Mouse (Mus musculus) midbrain, postnatal 0 days (tissue): ENCODE data around the gene Lrrc49. TPM values are rescaled to one million over a fixed set of nuclear protein-coding genes. Genes with fewer than 3 reads are reported as not detected.

Source experiments
- ATAC-seq: fragments of 200-750 bp; cut with Nextera tagmentation; 2 replicates; pipeline ENCODE4 v1.8.0; 2017; ENCODE audit warnings: moderate number of reproducible peaks, mild to moderate bottlenecking, moderate TSS enrichment, moderate library complexity; ENCODE audit not compliant: low FRiP score
- DNase-seq: peaks from one replicate; pipeline ENCODE4 v3.0.0-alpha.2; 2015; ENCODE audit warnings: low spot score
- H3K27ac ChIP-seq: fragments of 300-500 bp; sonication (generic); 2 replicates; pipeline ENCODE4 v1.5.1; 2014; ENCODE audit warnings: low read depth, mild to moderate bottlenecking, low read length, mixed read lengths
- H3K27me3 ChIP-seq: fragments of 300-500 bp; sonication (generic); 2 replicates; pipeline ENCODE4 v1.6.1; 2014; ENCODE audit warnings: low read length, control low read depth, mixed read lengths; ENCODE audit not compliant: insufficient read depth
- H3K36me3 ChIP-seq: fragments of 300-500 bp; sonication (generic); 2 replicates; pipeline ENCODE4 v1.6.1; 2014; ENCODE audit warnings: low read length, control low read depth, mixed read lengths; ENCODE audit not compliant: insufficient read depth
- H3K4me1 ChIP-seq: fragments of 300-500 bp; sonication (generic); 2 replicates; pipeline ENCODE4 v1.6.1; 2014; ENCODE audit warnings: mild to moderate bottlenecking, control low read depth, antibody characterized with exemption, low read length, mixed read lengths; ENCODE audit not compliant: insufficient read depth
- H3K4me2 ChIP-seq: fragments of 300-500 bp; sonication (generic); 2 replicates; pipeline ENCODE4 v1.6.1; 2014; ENCODE audit warnings: low read depth, mild to moderate bottlenecking, low read length, mixed read lengths; ENCODE audit not compliant: poor library complexity, severe bottlenecking
- H3K4me3 ChIP-seq: fragments of 300-500 bp; sonication (generic); 2 replicates; pipeline ENCODE4 v1.5.1; 2014; ENCODE audit warnings: low read depth, mild to moderate bottlenecking, low read length, moderate library complexity
- H3K9ac ChIP-seq: fragments of 300-500 bp; sonication (generic); replicated peaks from 2 replicates; pipeline ENCODE4 v1.6.1; 2014; ENCODE audit warnings: mild to moderate bottlenecking, low read length, moderate library complexity, mixed read lengths; ENCODE audit not compliant: poor library complexity, severe bottlenecking
- H3K9me3 ChIP-seq: fragments of 300-500 bp; sonication (generic); 2 replicates; pipeline ENCODE4 v1.6.1; 2016; ENCODE audit warnings: low read length, control low read depth
- CTCF ChIP-seq: IDR thresholded peaks from 2 replicates; pipeline ENCODE4 v1.5.1; 2016; ENCODE audit warnings: antibody characterized with exemption, mild to moderate bottlenecking
- WGBS: fragments of 180-500 bp; shearing (Covaris S2); extraction: QIAGEN DNeasy Blood & Tissue Kit; methylation state at CpG from one replicate; pipeline ENCODE4 v1.1.7; 2014; 5-methylcytosine and 5-hydroxymethylcytosine counted together
- polyA plus RNA-seq: library from polyadenylated mRNA; unstranded; fragments of >200 nt; fragmentation: Nextera tagmentation; extraction: Ambion mirVana; gene quantifications from 2 replicates; pipeline ENCODE4 v1.2.1, GENCODE M21; 2015
- total RNA-seq: library from RNA; depleted of rRNA; stranded (reverse); fragments of >200 nt; gene quantifications from 2 replicates; pipeline ENCODE4 v1.2.3, GENCODE M21; 2014

Lrrc49 gene
- total and polyA plus RNA-seq, 2 experiments from 2014 or later = 72.0 to 79.2 TPM

- no peak for TF ChIP-seq CTCF
- no peaks in the 10 kb centered on the region for H3K9me3 ChIP-seq
- no peak overlapping the region for H3K27ac ChIP-seq
- no peak overlapping the region for H3K4me2 ChIP-seq
- 82% methylated on average over 3 of the region's 3 CpGs for WGBS
- ATAC-seq = no peak
- H3K27me3 ChIP-seq = no peaks in the 10 kb centered on the region
- H3K4me1 ChIP-seq = no peaks in the 10 kb centered on the region
- no peak for DNase-seq
- H3K4me3 ChIP-seq = no peak overlapping the region
- peaks cover 35% of the 10 kb centered on the region for H3K36me3 ChIP-seq
- H3K9ac ChIP-seq = no peak overlapping the region
Measured at GRCm38 (mm10) chr9:60608086-60608485, 79.9 kb downstream of the Lrrc49 start.

GRCm38 (mm10) chr9:60604971-60605370 lies 83.0 kb downstream of the Lrrc49 start:
- peak; percentile 28 for DNase-seq
- H3K4me3 ChIP-seq = no peak overlapping the region
- no peak for TF ChIP-seq CTCF
- no peaks in the 10 kb centered on the region for H3K4me1 ChIP-seq
- peaks cover 56% of the 10 kb centered on the region for H3K36me3 ChIP-seq
- no peak overlapping the region for H3K27ac ChIP-seq
- no peak overlapping the region for H3K4me2 ChIP-seq
- 79% methylated on average over 2 of the region's 2 CpGs for WGBS
- H3K9ac ChIP-seq = no peak overlapping the region
- no peaks in the 10 kb centered on the region for H3K9me3 ChIP-seq
- ATAC-seq = no peak
- H3K27me3 ChIP-seq = no peaks in the 10 kb centered on the region

GRCm38 (mm10) chr9:60601936-60602335 lies 86.0 kb downstream of the Lrrc49 start:
- no peak for DNase-seq
- no peak for TF ChIP-seq CTCF
- H3K9me3 ChIP-seq = no peaks in the 10 kb centered on the region
- WGBS = 74% methylated on average over 10 of the region's 10 CpGs
- no peak for ATAC-seq
- peaks cover 58% of the 10 kb centered on the region for H3K36me3 ChIP-seq
- no peaks in the 10 kb centered on the region for H3K27me3 ChIP-seq
- no peak overlapping the region for H3K27ac ChIP-seq
- H3K4me1 ChIP-seq = no peaks in the 10 kb centered on the region
- no peak overlapping the region for H3K4me2 ChIP-seq
- no peak overlapping the region for H3K4me3 ChIP-seq
- H3K9ac ChIP-seq = no peak overlapping the region

GRCm38 (mm10) chr9:60600273-60600672 lies 87.7 kb downstream of the Lrrc49 start:
- Histone ChIP-seq H3K4me2 (no peak overlapping the region), H3K4me1 (no peaks in the 10 kb centered on the region), H3K9me3 (no peaks in the 10 kb centered on the region), H3K9ac (no peak overlapping the region), H3K27me3 (no peaks in the 10 kb centered on the region), H3K36me3 (peaks cover 57% of the 10 kb centered on the region), H3K4me3 (no peak overlapping the region), H3K27ac (peak overlapping the region; percentile 18; the same call in 1 of the 2 replicates)
- DNase-seq (no peak), ATAC-seq (no peak)
- TF ChIP-seq CTCF = no peak
- WGBS = 92% methylated on average over 4 of the region's 4 CpGs

- no peak overlapping the region for H3K27ac ChIP-seq
- no peak overlapping the region for H3K4me3 ChIP-seq
- no peak overlapping the region for H3K4me2 ChIP-seq
- H3K9me3 ChIP-seq = no peaks in the 10 kb centered on the region
- H3K27me3 ChIP-seq = no peaks in the 10 kb centered on the region
- 60% methylated on average over 2 of the region's 2 CpGs for WGBS
- no peak overlapping the region for H3K9ac ChIP-seq
- H3K36me3 ChIP-seq = peaks cover 55% of the 10 kb centered on the region
- TF ChIP-seq CTCF = peak; percentile 93
- no peaks in the 10 kb centered on the region for H3K4me1 ChIP-seq
- DNase-seq (peak; percentile 78), ATAC-seq (0 out of 2 replicates have a peak, but pooled peaks have one; percentile 47)
Measured at GRCm38 (mm10) chr9:60599489-60599888, 88.5 kb downstream of the Lrrc49 start.

- WGBS = 77% methylated on average over 7 of the region's 7 CpGs
- H3K4me3 ChIP-seq = no peak overlapping the region
- ATAC-seq (no peak), DNase-seq (no peak)
- no peaks in the 10 kb centered on the region for H3K27me3 ChIP-seq
- no peaks in the 10 kb centered on the region for H3K4me1 ChIP-seq
- TF ChIP-seq CTCF = no peak
- H3K9me3 ChIP-seq = no peaks in the 10 kb centered on the region
- H3K27ac ChIP-seq = no peak overlapping the region
- peaks cover 39% of the 10 kb centered on the region for H3K36me3 ChIP-seq
- H3K9ac ChIP-seq = no peak overlapping the region
- H3K4me2 ChIP-seq = no peak overlapping the region
Measured at GRCm38 (mm10) chr9:60595406-60595805, 92.6 kb downstream of the Lrrc49 start.
